Mouse (Mus musculus) hindbrain, embryonic 13.5 days (tissue): Measurements from ENCODE around the gene Nkx2-9. TPM values are rescaled to one million over a fixed set of nuclear protein-coding genes. Genes with fewer than 3 reads are reported as not detected.

ENCODE experiments used
- ATAC-seq: fragments of 200-750 bp; cut with Nextera tagmentation; 2 replicates; pipeline ENCODE4 v1.8.0; 2017; ENCODE audit warnings: moderate TSS enrichment; ENCODE audit not compliant: low FRiP score
- H3K27ac ChIP-seq: fragments of 300-500 bp; sonication (generic); 2 replicates; pipeline ENCODE4 v1.5.1; 2015; ENCODE audit warnings: inconsistent platforms, mild to moderate bottlenecking, moderate library complexity
- H3K27me3 ChIP-seq: fragments of 300-500 bp; sonication (generic); 2 replicates; pipeline ENCODE4 v1.6.1; 2015; ENCODE audit warnings: mild to moderate bottlenecking, inconsistent platforms
- H3K36me3 ChIP-seq: fragments of 300-500 bp; sonication (generic); 2 replicates; pipeline ENCODE4 v1.6.1; 2015; ENCODE audit warnings: mild to moderate bottlenecking, inconsistent platforms
- H3K4me1 ChIP-seq: fragments of 300-500 bp; sonication (generic); replicated peaks from 2 replicates; pipeline ENCODE4 v1.6.1; 2015; ENCODE audit warnings: inconsistent platforms
- H3K4me2 ChIP-seq: fragments of 300-500 bp; sonication (generic); 2 replicates; pipeline ENCODE4 v1.6.1; 2015; ENCODE audit warnings: inconsistent platforms, mild to moderate bottlenecking, moderate library complexity
- H3K4me3 ChIP-seq: fragments of 300-500 bp; sonication (generic); 2 replicates; pipeline ENCODE4 v1.5.1; 2015; ENCODE audit warnings: mild to moderate bottlenecking, inconsistent platforms
- H3K9ac ChIP-seq: fragments of 300-500 bp; sonication (generic); 2 replicates; pipeline ENCODE4 v1.6.1; 2015; ENCODE audit warnings: mild to moderate bottlenecking, inconsistent platforms
- H3K9me3 ChIP-seq: fragments of 300-500 bp; sonication (generic); 2 replicates; pipeline ENCODE4 v1.6.1; 2016; ENCODE audit warnings: inconsistent platforms
- WGBS: fragments of 180-500 bp; shearing (Covaris S2); methylation state at CpG from one replicate; pipeline ENCODE4 v1.1.7; 2015; 5-methylcytosine and 5-hydroxymethylcytosine counted together
- polyA plus RNA-seq: library from polyadenylated mRNA; unstranded; fragments of >200 nt; fragmentation: Nextera tagmentation; extraction: Ambion mirVana; gene quantifications from 2 replicates; pipeline ENCODE4 v1.2.1, GENCODE M21; 2015

Nkx2-9 gene
- polyA plus RNA-seq: 0.31 TPM in 1 of 2 replicates, not detected in the other

DNA sequence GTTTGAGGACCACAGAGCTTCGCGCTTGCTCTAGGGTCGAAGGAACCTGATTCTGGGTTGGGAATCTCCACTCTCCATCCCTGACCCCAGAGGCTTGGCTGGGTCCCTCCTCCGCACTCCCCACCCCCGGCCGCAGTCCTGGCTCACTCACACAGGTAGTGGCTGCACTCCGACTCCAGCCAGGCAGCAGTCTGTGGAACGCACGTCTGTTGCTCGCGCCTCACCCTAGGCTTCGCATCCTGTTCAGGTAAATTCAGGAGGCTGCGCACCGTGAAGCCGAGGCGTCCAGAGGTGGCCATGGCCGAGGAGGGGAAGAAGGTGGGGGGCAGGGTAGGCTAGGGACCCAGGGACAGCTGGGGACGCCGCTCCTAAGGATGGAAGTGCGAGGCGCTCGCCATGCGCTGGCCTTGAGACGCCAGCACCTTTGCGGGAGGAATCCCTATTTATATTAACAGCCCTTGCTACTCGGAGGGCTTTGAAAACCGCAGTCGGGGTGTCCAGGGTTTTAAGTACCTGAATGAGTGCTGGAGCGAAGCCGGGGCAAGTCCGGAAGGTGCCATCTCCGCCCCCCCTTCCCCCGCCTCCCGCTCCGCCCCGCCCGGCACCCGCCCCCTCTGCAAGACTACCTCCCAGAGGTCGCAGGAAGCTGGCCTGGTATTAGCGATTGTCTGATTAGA lies at the start of gene Nkx2-9:
Nkx2-9 (minus strand) TSS at position 524 of the 677 bp plus-strand sequence.
- H3K9me3 ChIP-seq: no peaks in the 10 kb centered on the region
- H3K36me3 ChIP-seq: no peaks in the 10 kb centered on the region
- ATAC-seq: no peak
- under 1% methylated on average over 36 of the region's 40 CpGs for whole genome bisulfite sequencing
- peaks cover 94% of the 10 kb centered on the region for H3K27me3 ChIP-seq
- H3K27ac ChIP-seq: no peak within 1 kb of the TSS
- peak within 1 kb of the TSS; percentile 30 for H3K4me3 ChIP-seq
- no peak within 1 kb of the TSS for H3K9ac ChIP-seq
- H3K4me1 ChIP-seq: peaks cover 14% of the 10 kb centered on the region
- H3K4me2 ChIP-seq: peak within 1 kb of the TSS; percentile 51

DNA sequence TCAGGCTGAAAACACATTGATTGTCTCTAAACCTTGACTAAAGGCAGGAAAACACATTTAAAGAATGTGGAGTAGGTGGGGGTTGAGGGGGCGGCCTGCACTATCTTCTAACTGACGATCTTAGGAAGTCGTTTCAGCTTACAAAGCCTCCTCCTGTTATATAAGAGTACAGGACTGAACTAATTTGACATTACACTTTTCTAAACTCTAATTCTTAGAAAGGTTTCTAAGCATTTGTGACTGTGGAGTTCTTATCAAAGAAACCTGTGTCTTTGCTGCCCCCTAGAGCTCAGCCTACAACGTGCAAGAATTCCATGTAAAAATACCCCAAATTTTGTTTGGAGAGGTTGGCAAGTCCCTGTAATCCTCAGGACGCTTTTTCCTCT lies 24.1 kb upstream of the Nkx2-9 start:
- Histone ChIP-seq H3K9me3 (no peaks in the 10 kb centered on the region), H3K9ac (no peak overlapping the region), H3K27ac (no peak overlapping the region), H3K27me3 (peaks cover 54% of the 10 kb centered on the region), H3K36me3 (no peaks in the 10 kb centered on the region), H3K4me1 (no peaks in the 10 kb centered on the region; the same call in 1 of the 2 replicates), H3K4me3 (no peak overlapping the region), H3K4me2 (peak overlapping the region; percentile 44)
- WGBS: 8% methylated on average over 5 of the region's 5 CpGs
- ATAC-seq: peak; percentile 72

DNA sequence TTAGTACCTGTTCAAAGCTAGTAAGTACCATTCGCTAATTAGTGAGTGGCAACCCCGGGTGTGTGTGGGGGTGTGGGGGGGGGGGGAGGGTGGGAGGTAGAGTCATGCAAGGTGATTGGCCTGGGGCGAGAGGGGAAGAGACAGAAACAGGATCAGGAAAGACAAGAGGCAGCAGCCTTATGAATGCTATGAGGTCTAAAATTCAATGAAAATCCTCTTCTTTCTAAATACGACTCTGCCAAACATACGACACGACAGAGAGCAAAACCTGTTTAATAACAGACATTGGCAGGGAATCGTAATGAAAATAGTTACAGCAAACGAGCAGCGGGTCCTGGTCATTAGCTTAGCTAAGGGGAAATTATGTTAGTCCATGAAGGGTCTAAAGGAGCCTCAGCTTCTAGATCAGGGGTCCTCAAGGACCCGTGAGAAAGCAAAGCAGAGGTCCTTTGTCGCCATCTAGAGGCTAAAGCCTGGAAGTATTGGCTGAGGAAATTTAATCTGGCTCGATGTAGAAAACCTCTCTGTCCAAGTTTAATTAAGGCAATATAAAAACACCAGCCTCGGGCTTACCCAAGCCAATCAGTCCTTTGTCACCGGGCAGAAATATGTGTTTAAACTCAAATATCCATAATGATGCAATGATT lies 23.6 kb upstream of the Nkx2-9 start:
- Histone ChIP-seq H3K9ac (no peak overlapping the region), H3K36me3 (no peaks in the 10 kb centered on the region), H3K4me2 (peak overlapping the region; percentile 44), H3K4me3 (no peak overlapping the region), H3K27me3 (peaks cover 55% of the 10 kb centered on the region), H3K9me3 (no peaks in the 10 kb centered on the region), H3K4me1 (no peaks in the 10 kb centered on the region; the same call in 1 of the 2 replicates), H3K27ac (no peak overlapping the region)
- ATAC-seq: peak; percentile 88
- WGBS: 25% methylated on average over 14 of the region's 14 CpGs

DNA sequence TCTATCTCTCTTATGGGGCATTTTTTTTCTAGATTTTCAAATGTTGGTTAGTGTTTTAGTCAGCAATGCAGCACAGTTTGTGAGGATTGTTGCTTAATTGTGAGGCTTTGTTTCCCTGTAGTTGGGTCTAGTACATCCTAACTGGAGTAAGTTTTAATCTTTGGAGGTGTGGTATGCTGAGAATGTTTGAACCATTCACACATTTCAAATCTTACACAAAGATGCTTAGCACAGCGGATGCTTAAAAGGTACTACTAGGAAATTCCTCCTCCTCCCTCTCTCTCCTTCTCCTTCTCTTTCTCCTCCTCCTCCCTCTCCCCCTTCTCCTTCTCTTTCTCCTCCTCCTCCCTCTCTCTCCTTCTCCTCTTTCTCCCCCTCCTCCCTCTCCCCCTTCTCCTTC lies 3.0 kb upstream of the Nkx2-9 start:
- Histone ChIP-seq H3K9ac (no peak overlapping the region), H3K9me3 (no peaks in the 10 kb centered on the region), H3K4me3 (no peak overlapping the region), H3K4me1 (peaks cover 14% of the 10 kb centered on the region), H3K27me3 (peaks cover 89% of the 10 kb centered on the region), H3K36me3 (no peaks in the 10 kb centered on the region), H3K4me2 (no peak overlapping the region), H3K27ac (no peak overlapping the region)
- WGBS: 23% methylated on average over 1 of the region's 1 CpGs
- ATAC-seq: no peak

DNA sequence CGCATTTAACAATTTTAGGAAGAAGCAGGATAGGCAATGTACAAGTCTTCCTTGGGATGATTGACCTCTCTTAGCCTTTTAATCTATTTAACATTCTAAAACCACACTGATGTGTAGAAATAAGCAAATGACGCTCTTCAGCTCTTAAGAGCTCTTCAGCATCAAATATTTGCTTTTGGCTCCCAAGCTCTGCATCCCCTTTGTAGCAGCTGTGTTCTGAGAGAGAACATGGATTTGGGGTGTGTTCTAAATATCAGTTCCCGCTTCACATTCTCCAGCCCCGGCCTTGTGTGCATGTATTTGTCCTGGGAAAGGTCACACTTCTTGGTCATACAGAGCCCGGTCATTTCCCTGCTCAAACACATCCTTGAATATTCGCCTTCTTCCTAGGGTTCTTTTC lies 2.3 kb upstream of the Nkx2-9 start:
- H3K4me3 ChIP-seq: no peak overlapping the region
- H3K4me1 ChIP-seq: peaks cover 14% of the 10 kb centered on the region
- ATAC-seq: no peak
- H3K27me3 ChIP-seq: peaks cover 90% of the 10 kb centered on the region
- WGBS: 6% methylated on average over 6 of the region's 6 CpGs
- no peak overlapping the region for H3K9ac ChIP-seq
- H3K27ac ChIP-seq: no peak overlapping the region
- no peaks in the 10 kb centered on the region for H3K36me3 ChIP-seq
- H3K9me3 ChIP-seq: no peaks in the 10 kb centered on the region
- H3K4me2 ChIP-seq: no peak overlapping the region

DNA sequence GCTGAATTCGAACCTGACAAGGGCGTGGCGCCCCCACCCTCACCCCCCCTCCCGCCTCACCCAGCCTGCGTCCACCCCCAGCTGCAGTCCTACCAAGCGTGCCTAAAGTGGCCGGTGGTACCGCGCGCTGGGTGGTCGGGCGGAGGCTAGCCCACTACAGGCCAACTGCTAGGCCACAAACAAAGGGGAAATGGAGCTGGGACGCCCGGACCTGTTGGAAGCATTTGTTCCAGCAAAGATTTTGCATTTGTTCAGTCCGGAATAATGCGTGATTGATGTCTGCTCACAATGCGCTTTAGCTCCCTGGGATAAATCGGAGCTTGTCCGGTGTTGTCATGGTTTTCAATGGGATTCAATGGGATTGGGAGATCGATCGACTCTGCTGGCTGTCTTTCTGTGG lies 1.4 kb upstream of the Nkx2-9 start:
- Histone ChIP-seq H3K27me3 (peaks cover 90% of the 10 kb centered on the region), H3K27ac (no peak overlapping the region), H3K36me3 (no peaks in the 10 kb centered on the region), H3K4me2 (no peak overlapping the region), H3K9ac (no peak overlapping the region), H3K4me3 (no peak overlapping the region), H3K9me3 (no peaks in the 10 kb centered on the region), H3K4me1 (peaks cover 14% of the 10 kb centered on the region)
- ATAC-seq: peak; percentile 44; the same call in 1 of the 2 replicates
- 1% methylated on average over 21 of the region's 21 CpGs for WGBS

DNA sequence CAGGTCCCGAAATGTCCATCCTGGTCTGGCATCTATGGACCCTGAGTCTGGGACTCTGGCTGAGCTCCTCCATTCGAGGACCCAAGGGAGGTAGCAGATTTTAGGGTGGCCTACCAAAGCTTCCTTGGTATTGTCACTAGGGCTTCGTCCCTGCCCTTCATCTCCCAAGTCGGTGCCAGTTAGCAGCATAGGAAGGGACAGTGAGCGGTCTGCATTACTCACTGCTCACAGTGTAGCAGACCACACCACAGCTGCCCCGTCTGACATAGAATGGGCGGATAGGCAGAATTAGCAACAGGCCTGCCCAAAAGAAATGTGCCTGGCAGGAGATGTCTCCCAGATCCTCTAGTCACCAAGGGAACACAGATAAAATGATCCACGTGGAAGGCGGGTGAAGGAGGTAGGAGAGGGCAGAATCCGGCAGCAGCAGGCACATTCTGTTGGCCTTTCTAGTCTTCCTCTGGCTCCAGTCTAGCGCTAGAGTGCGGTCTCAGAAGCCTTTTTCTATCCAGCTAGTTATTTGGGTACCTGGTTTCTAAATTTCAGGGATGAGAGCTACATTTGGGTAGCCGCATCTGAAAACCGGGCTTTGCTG lies 929 bp upstream of the Nkx2-9 start:
- Histone ChIP-seq H3K36me3 (no peaks in the 10 kb centered on the region), H3K27ac (no peak overlapping the region), H3K4me2 (no peak overlapping the region), H3K9me3 (no peaks in the 10 kb centered on the region), H3K9ac (no peak overlapping the region), H3K4me3 (no peak overlapping the region), H3K4me1 (peaks cover 14% of the 10 kb centered on the region), H3K27me3 (peaks cover 91% of the 10 kb centered on the region)
- WGBS: 2% methylated on average over 14 of the region's 14 CpGs
- ATAC-seq: 0 out of 2 replicates have a peak, but pooled peaks have one; percentile 56

DNA sequence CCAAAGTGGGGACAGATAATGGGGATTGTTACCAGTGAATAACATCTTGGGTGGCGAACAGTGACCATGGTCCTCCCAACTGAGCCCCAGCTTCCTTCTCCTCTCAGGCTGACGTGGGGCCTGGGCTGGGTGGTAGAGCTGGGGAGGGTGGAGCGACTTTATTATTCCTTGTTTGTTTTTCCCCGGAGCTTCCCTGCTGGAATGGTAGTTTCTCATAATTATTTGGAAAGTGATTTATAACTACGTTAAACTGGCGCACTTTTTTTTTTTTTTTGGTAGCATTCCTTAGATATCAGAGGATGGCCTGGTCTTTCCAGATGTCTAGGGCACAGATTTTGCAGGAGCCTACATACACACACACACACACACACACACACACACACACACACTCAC lies 350 bp upstream of the Nkx2-9 start:
- H3K4me1 ChIP-seq: peaks cover 14% of the 10 kb centered on the region
- no peak overlapping the region for H3K27ac ChIP-seq
- 0% methylated on average over 6 of the region's 6 CpGs for WGBS
- peak overlapping the region; percentile 18; the same call in 1 of the 2 replicates for H3K4me3 ChIP-seq
- ATAC-seq: no peak
- no peak overlapping the region for H3K4me2 ChIP-seq
- no peaks in the 10 kb centered on the region for H3K36me3 ChIP-seq
- H3K27me3 ChIP-seq: peaks cover 94% of the 10 kb centered on the region
- H3K9me3 ChIP-seq: no peaks in the 10 kb centered on the region
- H3K9ac ChIP-seq: no peak overlapping the region

DNA sequence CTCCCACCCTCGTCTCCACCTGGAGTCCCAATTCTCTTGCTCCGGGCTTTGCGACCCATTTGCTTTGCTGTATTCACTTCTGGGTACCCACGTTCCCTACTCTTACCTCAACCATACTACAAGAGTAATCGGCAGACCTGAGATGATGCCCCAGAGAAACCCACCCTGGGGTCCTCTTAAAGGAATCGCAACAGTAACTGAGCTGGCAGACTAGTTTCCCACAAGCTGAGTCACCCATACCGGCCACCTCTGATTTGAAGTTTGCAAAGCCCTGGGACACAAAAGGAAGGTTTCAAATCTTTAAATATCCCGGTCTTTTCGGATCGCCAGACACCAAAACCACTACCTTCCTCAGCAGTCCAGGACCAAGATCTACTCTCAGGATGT lies 742 bp downstream of the Nkx2-9 start:
- Histone ChIP-seq H3K4me3 (peak overlapping the region; percentile 30), H3K36me3 (no peaks in the 10 kb centered on the region), H3K4me2 (peak overlapping the region; percentile 51), H3K27ac (no peak overlapping the region), H3K9ac (no peak overlapping the region), H3K9me3 (no peaks in the 10 kb centered on the region), H3K27me3 (peaks cover 94% of the 10 kb centered on the region), H3K4me1 (peaks cover 14% of the 10 kb centered on the region)
- under 1% methylated on average over 10 of the region's 10 CpGs for WGBS
- 0 out of 2 replicates have a peak, but pooled peaks have one; percentile 29 for ATAC-seq

DNA sequence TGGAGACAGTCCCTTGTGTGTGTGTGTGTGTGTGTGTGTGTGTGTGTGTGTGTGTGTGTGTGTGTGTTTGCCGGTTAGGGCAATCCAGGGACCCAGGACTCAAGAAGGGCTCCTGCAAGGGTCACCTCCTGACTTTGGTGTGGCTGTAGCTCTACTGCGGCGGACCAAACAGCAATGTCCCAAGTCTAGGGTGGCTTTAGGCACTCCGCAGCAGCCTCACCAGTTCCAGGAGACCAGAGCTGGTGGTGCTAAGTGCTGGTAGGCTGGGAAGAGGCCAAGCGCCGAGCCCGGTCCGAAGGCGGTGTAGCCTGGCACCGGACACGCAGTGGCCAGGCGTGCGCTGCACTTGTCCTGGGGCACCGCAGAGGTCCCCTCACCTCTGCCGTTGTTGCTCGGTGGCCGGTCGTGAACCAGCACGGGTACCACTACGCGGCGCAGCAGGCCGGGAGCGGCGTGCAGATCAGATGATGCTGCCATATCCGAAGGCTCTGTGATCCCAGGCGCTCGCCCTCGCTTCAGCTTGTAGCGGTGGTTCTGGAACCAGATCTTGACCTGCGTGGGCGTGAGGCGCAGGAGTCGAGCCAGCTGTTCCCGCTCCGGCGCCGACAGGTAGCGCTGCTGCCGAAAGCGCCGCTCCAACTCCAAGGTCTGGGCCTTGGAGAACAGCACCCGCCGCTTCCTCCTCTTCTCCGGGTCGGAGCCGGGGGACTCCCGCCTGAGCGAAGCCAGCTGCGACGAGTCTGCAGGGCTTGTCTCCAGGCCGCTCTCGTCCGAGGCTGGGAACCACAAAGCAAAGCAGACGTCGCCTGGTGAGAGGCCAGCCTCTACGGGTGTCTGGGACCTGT lies 1.4 kb downstream of the Nkx2-9 start:
- ATAC-seq: peak; percentile 23; the same call in 1 of the 2 replicates
- no peaks in the 10 kb centered on the region for H3K9me3 ChIP-seq
- H3K4me1 ChIP-seq: peaks cover 14% of the 10 kb centered on the region
- H3K4me2 ChIP-seq: peak overlapping the region; percentile 51
- no peak overlapping the region for H3K9ac ChIP-seq
- H3K27ac ChIP-seq: no peak overlapping the region
- H3K36me3 ChIP-seq: no peaks in the 10 kb centered on the region
- H3K27me3 ChIP-seq: peaks cover 99% of the 10 kb centered on the region
- under 1% methylated on average over 55 of the region's 57 CpGs for WGBS
- H3K4me3 ChIP-seq: peak overlapping the region; percentile 30

DNA sequence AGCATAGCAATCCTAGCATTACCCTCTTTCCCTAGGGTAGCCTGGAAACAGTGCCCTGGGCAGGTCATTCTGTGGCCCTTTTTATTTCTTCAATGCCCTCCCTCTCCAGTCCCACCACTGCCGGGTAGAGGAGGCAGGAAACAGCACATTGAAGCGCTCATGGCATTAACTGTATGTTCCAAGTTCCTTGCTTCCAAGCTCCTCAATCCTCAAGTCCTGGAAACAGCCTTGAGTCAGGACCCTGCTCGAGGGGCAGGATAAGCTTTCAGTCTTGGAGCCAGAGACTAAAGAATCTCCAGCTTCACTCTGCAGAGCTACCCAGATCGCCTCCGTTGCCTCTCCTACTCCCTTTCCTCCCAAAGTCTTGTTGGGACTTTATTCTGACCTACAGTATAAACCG lies 2.2 kb downstream of the Nkx2-9 start:
- peaks cover 100% of the 10 kb centered on the region for H3K27me3 ChIP-seq
- H3K4me3 ChIP-seq: no peak overlapping the region
- no peak overlapping the region for H3K27ac ChIP-seq
- H3K36me3 ChIP-seq: no peaks in the 10 kb centered on the region
- WGBS: 6% methylated on average over 6 of the region's 6 CpGs
- no peaks in the 10 kb centered on the region for H3K9me3 ChIP-seq
- no peak overlapping the region for H3K9ac ChIP-seq
- ATAC-seq: no peak
- no peak overlapping the region for H3K4me2 ChIP-seq
- peaks cover 14% of the 10 kb centered on the region for H3K4me1 ChIP-seq

DNA sequence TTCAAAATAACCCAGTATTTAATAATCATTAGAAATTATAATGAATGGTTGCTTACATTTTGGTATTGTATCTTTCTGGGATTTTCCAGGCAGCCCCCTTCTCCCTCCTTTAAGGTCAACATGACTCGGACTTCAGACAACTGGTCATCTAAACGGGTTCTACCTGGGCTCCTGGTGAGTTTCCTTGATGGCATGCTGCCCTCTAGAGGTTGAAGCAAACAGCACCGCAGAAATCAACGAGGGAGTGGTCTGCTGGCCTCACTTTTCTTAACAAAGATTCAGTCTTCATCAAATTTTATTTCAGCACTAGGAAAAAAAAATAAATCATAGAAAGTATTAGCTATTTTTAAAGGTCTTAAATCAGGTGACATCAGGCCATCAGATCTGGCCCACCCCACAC lies 21.4 kb downstream of the Nkx2-9 start:
- Histone ChIP-seq H3K36me3 (no peaks in the 10 kb centered on the region), H3K9ac (no peak overlapping the region), H3K4me2 (no peak overlapping the region), H3K4me1 (no peaks in the 10 kb centered on the region), H3K4me3 (no peak overlapping the region), H3K27me3 (peaks cover 69% of the 10 kb centered on the region), H3K27ac (no peak overlapping the region), H3K9me3 (no peaks in the 10 kb centered on the region)
- WGBS: 18% methylated on average over 4 of the region's 4 CpGs
- ATAC-seq: no peak
